Mouse (Mus musculus): ENCODE results near the gene Sdccag8. TPM values are rescaled to one million over a fixed set of nuclear protein-coding genes. Genes with fewer than 3 reads are reported as not detected.

Gene Sdccag8
- polyA plus RNA-seq (2015; fragmentation: Nextera tagmentation; extraction: Ambion mirVana): 6.4 TPM in 2 replicates

DNA sequence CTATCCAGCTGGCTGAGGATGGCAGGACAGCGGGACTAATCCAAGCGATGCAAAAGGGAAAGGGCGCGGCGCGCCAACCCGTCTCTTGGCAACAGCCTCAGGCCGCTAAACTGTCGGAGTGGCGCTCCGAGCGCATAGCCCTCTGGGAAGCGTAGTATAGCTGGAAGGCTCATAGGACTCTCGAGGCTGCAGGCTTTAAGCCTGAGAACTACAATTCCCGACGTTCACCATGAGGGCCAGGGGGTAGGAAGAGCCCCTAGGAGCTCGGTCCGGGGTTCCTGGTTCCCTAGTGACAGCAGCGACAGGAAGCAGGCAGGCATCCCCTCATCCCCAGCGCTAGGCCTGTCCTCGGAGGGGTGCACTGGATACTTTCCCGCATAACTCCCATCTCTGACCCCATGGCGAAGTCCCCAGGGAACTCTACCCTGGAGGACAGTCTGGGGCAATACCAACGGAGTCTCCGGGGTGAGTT is at the start of gene Sdccag8:
Sdccag8 (plus strand) TSS at position 70 of the 472 bp plus-strand sequence.
- DNase-seq (ENCODE audit: low spot score): peak; percentile 93
- ATAC-seq (ENCODE audit: low FRiP score, low TSS enrichment): peak; percentile 97
- WGBS: under 1% methylated on average over 25 of the region's 25 CpGs
- Histone ChIP-seq H3K9me3 (ENCODE audit: control insufficient read depth, low read length) (no peaks in the 10 kb centered on the region), H3K4me2 (replicated peaks; ENCODE audit: low read depth) (peak within 1 kb of the TSS; percentile 68), H3K27me3 (ENCODE audit: control insufficient read depth, insufficient read depth, low read length) (no peaks in the 10 kb centered on the region), H3K36me3 (ENCODE audit: control insufficient read depth, insufficient read depth, low read length) (no peaks in the 10 kb centered on the region), H3K4me3 (ENCODE audit: low read depth, low read length) (peak within 1 kb of the TSS; percentile 77), H3K27ac (replicated peaks) (peak within 1 kb of the TSS; percentile 94), H3K4me1 (replicated peaks; ENCODE audit: control insufficient read depth, insufficient read depth) (no peaks in the 10 kb centered on the region), H3K9ac (ENCODE audit: low read length) (peak within 1 kb of the TSS; percentile 79)
- TF ChIP-seq CTCF (IDR thresholded peaks at IDR 0.05; ENCODE audit: low read depth) (no peak; the same call in 1 of the 2 replicates), EP300 (optimal IDR thresholded peaks at IDR 0.05) (no peak)

- H3K36me3 ChIP-seq (ENCODE audit: control insufficient read depth, insufficient read depth, low read length): peaks cover 1% of the 10 kb centered on the region; the same call in 1 of the 2 replicates
- H3K27ac ChIP-seq (replicated peaks): no peak overlapping the region
- H3K4me3 ChIP-seq (ENCODE audit: low read depth, low read length): no peak overlapping the region
- no peak overlapping the region for H3K9ac ChIP-seq (ENCODE audit: low read length)
- TF ChIP-seq CTCF (IDR thresholded peaks at IDR 0.05; ENCODE audit: low read depth): no peak
- TF ChIP-seq EP300 (optimal IDR thresholded peaks at IDR 0.05): no peak
- ATAC-seq (ENCODE audit: low FRiP score, low TSS enrichment): no peak
- no peaks in the 10 kb centered on the region for H3K9me3 ChIP-seq (ENCODE audit: control insufficient read depth, low read length)
- no peaks in the 10 kb centered on the region for H3K4me1 ChIP-seq (replicated peaks; ENCODE audit: control insufficient read depth, insufficient read depth)
- H3K4me2 ChIP-seq (replicated peaks; ENCODE audit: low read depth): no peak overlapping the region
- no peak for DNase-seq (ENCODE audit: low spot score)
- H3K27me3 ChIP-seq (ENCODE audit: control insufficient read depth, insufficient read depth, low read length): no peaks in the 10 kb centered on the region
- 77% methylated on average over 4 of the region's 4 CpGs for WGBS
These were observed 39.9 kb upstream of the Sdccag8 start for GRCm38 (mm10) chr1:176774533-176774932.

DNA sequence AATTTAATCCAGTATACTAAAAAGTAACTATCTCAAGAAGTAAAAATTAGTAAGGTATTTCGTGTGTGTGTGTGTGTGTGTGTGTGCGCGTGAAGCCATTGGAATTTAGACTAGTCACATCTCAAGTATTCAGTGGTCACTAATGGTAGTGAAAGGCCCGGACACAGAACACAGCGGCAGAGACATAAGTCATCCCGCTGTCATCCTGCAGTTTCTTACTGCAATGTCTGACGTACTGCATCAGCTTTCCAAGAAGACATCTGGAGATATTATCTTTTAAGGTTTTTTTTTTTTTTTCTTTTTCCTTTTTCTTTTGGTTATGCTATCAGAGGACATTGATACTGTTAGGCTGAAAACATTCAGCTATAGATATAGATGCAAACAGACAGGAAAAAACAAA is 25.1 kb upstream of the Sdccag8 start:
- Histone ChIP-seq H3K9me3 (ENCODE audit: control insufficient read depth, low read length) (no peaks in the 10 kb centered on the region), H3K4me3 (ENCODE audit: low read depth, low read length) (no peak overlapping the region), H3K27me3 (ENCODE audit: control insufficient read depth, insufficient read depth, low read length) (no peaks in the 10 kb centered on the region), H3K36me3 (ENCODE audit: control insufficient read depth, insufficient read depth, low read length) (no peaks in the 10 kb centered on the region), H3K27ac (replicated peaks) (no peak overlapping the region), H3K4me1 (replicated peaks; ENCODE audit: control insufficient read depth, insufficient read depth) (no peaks in the 10 kb centered on the region), H3K9ac (ENCODE audit: low read length) (no peak overlapping the region), H3K4me2 (replicated peaks; ENCODE audit: low read depth) (no peak overlapping the region)
- no peak for ATAC-seq (ENCODE audit: low FRiP score, low TSS enrichment)
- TF ChIP-seq EP300 (optimal IDR thresholded peaks at IDR 0.05) (no peak), CTCF (IDR thresholded peaks at IDR 0.05; ENCODE audit: low read depth) (no peak)
- DNase-seq (ENCODE audit: low spot score): no peak
- 81% methylated on average over 7 of the region's 7 CpGs for WGBS

- TF ChIP-seq EP300 (optimal IDR thresholded peaks at IDR 0.05) (no peak), CTCF (IDR thresholded peaks at IDR 0.05; ENCODE audit: low read depth) (no peak)
- Histone ChIP-seq H3K27me3 (ENCODE audit: control insufficient read depth, insufficient read depth, low read length) (no peaks in the 10 kb centered on the region), H3K27ac (replicated peaks) (no peak overlapping the region), H3K9ac (ENCODE audit: low read length) (no peak overlapping the region), H3K4me3 (ENCODE audit: low read depth, low read length) (no peak overlapping the region), H3K9me3 (ENCODE audit: control insufficient read depth, low read length) (no peaks in the 10 kb centered on the region), H3K4me2 (replicated peaks; ENCODE audit: low read depth) (no peak overlapping the region), H3K4me1 (replicated peaks; ENCODE audit: control insufficient read depth, insufficient read depth) (no peaks in the 10 kb centered on the region), H3K36me3 (ENCODE audit: control insufficient read depth, insufficient read depth, low read length) (no peaks in the 10 kb centered on the region)
- ATAC-seq (ENCODE audit: low FRiP score, low TSS enrichment) (no peak), DNase-seq (ENCODE audit: low spot score) (no peak)
- WGBS: 82% methylated on average over 1 of the region's 1 CpGs
These were observed 22.3 kb upstream of the Sdccag8 start for GRCm38 (mm10) chr1:176792175-176792574.

DNA sequence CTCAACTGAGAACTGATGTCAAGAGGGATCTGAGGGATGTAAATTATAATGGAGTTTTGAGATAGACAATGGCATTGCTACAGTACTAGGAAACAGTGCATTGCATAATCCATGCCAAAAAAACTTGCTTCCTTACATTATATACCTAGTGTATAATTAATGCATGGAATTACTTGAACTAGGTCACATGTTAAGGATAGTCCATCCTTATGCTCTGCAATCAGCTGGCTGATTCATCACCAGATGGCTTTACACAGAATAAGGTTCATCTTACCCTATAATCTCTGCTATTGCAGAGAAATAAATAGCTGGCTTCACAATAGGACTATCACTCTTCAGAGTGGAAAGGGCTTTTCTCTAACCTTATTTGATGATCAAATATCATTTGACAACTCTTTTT is 15.8 kb upstream of the Sdccag8 start:
- Histone ChIP-seq H3K27ac (replicated peaks) (no peak overlapping the region), H3K27me3 (ENCODE audit: control insufficient read depth, insufficient read depth, low read length) (no peaks in the 10 kb centered on the region), H3K4me1 (replicated peaks; ENCODE audit: control insufficient read depth, insufficient read depth) (no peaks in the 10 kb centered on the region), H3K4me3 (ENCODE audit: low read depth, low read length) (no peak overlapping the region), H3K9ac (ENCODE audit: low read length) (no peak overlapping the region), H3K4me2 (replicated peaks; ENCODE audit: low read depth) (no peak overlapping the region), H3K9me3 (ENCODE audit: control insufficient read depth, low read length) (no peaks in the 10 kb centered on the region), H3K36me3 (ENCODE audit: control insufficient read depth, insufficient read depth, low read length) (no peaks in the 10 kb centered on the region)
- TF ChIP-seq CTCF (IDR thresholded peaks at IDR 0.05; ENCODE audit: low read depth) (no peak), EP300 (optimal IDR thresholded peaks at IDR 0.05) (no peak)
- DNase-seq (ENCODE audit: low spot score) (no peak), ATAC-seq (ENCODE audit: low FRiP score, low TSS enrichment) (no peak)

DNA sequence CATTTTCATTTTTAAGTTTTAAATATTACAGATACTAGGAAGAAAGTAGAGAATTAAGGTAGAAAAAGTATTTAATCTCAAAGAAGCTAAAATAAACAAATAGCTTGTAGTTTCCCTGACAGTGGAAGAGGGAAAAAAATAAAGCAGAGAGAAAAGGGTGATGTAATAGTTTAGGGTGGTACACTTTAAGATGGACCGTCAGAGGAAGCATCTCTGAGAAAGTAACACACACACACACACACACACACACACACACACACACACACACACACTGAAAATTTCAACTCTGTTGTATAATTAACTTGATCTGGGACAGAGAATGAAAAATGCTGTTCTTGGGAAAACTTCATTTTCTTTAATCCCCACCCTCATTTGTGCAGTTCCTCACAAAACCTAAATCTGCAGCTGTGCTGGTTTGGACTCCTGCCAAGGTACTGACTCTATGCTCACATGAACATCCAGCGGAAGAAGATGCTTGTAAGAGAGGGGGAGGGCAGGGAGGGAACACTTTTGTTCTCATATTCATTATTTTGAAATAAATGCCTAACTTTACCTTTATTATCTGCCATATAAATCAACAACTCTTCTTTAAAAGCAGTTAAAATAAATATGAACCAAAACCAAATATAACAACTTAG is 13.6 kb upstream of the Sdccag8 start:
- no peaks in the 10 kb centered on the region for H3K36me3 ChIP-seq (ENCODE audit: control insufficient read depth, insufficient read depth, low read length)
- no peak overlapping the region for H3K9ac ChIP-seq (ENCODE audit: low read length)
- no peaks in the 10 kb centered on the region for H3K27me3 ChIP-seq (ENCODE audit: control insufficient read depth, insufficient read depth, low read length)
- H3K9me3 ChIP-seq (ENCODE audit: control insufficient read depth, low read length): no peaks in the 10 kb centered on the region
- H3K4me2 ChIP-seq (replicated peaks; ENCODE audit: low read depth): no peak overlapping the region
- H3K4me1 ChIP-seq (replicated peaks; ENCODE audit: control insufficient read depth, insufficient read depth): no peaks in the 10 kb centered on the region
- ATAC-seq (ENCODE audit: low FRiP score, low TSS enrichment) (peak; percentile 47; the same call in 1 of the 2 replicates), DNase-seq (ENCODE audit: low spot score) (peak; percentile 23)
- H3K27ac ChIP-seq (replicated peaks): no peak overlapping the region
- 8% methylated on average over 2 of the region's 2 CpGs for WGBS
- H3K4me3 ChIP-seq (ENCODE audit: low read depth, low read length): no peak overlapping the region
- no peak for TF ChIP-seq CTCF (IDR thresholded peaks at IDR 0.05; ENCODE audit: low read depth)
- TF ChIP-seq EP300 (optimal IDR thresholded peaks at IDR 0.05): no peak

Measured in stomach, postnatal 0 days (tissue).